Mouse (Mus musculus): ENCODE results near the gene Shd. TPM values are rescaled to one million over a fixed set of nuclear protein-coding genes. Genes with fewer than 3 reads are reported as not detected.

Shd gene
- polyA plus RNA-seq (2015; fragmentation: Nextera tagmentation; extraction: Ambion mirVana) = 2.1 and 2.7 TPM in 2 replicates

DNA sequence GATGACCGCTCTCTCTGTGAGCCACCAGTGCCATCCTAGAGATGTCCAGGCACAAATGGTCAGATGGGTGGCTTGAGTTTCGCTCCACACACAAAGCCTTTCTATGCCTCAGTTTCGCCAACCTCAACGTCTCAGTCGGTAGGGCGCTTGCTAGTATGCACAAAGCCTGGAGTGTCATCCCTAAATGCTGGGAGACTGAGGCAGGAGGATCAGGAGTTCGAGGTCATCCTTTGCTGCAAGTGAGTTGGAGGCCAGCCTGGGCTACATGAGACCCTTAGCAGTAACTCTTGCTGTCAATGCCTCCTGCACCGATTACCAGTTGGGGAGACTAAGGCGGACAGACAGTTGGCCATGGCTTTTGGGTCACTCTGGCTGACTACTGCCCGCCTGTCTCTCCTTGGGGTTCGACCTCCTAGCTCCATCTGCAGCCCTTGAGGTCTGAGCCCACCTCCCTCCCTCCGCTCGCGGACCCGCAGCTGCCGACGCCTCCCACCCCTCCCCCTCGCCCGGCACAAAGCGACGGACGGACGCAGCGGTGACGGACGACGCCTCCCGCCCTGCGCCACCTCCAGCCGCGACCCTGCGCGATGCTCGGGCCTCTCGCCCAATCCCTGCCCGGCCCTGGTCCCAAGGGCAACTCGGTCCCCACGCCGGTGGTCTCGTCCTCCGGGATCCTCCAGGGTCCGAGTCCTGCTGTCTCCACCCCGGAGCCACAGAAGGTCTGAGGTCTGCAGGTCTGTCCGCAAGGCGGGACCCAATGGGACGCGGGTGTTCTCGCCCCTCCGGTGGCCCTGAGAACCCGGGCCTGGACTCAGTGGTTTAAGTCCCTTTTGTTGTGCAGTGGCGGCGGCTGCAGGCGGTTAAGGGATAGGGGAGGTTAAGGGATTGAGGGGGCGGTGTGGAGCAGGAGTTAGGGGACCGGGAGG, at the start of gene Shd:
Gene Shd, plus strand, starts transcription at position 502 of the 926 bp plus-strand sequence.

DNA sequence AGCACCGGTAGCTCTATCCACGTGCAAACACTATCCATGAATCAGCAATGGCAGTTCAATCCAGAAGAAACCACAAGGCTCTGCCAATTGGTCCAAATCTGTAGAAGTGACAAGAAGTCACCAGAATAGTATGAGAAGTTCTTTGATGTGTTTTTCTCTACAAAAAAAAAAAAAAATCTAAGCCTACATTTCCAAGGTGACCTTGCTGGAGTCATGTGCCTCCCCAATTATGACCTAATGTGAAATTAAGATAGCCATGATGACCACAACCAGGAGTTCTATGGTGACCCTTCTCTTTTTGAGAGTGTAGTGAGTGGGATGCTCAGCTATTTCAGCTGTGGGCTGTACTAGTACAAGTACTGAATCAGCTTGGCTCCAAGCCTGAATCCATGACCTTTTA, 20.9 kb upstream of the Shd start, which contains the start of gene Zfp119b:
Gene Zfp119b, minus strand, starts transcription at position 101 of the 400 bp plus-strand sequence.

DNA sequence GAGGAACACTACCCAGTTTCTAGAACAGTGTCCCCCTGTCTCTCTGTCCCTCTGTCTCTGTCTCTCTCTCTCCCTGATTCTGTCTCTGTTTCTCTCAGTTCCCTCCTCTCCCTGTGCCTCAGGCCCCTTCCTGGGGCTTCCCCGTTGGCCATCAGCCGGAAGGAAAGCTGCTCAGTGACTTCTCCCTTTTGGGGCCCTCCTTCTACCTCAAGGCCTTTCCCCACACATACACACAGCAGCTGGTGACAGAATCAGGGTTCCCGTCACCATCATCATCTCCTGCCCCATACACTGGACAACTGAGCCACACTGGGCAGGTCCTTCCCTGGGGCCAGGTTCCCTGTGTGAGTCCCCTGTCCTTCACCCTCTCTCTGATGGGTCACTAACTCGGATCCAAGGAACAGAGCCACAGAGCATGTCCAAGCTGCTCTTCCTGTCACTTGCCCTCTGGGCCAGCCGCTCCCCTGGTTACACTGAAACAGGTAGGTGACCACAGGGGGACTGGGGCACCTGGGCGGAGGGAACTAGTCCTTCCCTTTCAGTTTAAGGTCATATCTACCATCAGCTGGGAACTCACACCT, 17.7 kb upstream of the Shd start, which contains the start of gene Ebi3:
Gene Ebi3, plus strand, starts transcription at position 194 of the 581 bp plus-strand sequence.

DNA sequence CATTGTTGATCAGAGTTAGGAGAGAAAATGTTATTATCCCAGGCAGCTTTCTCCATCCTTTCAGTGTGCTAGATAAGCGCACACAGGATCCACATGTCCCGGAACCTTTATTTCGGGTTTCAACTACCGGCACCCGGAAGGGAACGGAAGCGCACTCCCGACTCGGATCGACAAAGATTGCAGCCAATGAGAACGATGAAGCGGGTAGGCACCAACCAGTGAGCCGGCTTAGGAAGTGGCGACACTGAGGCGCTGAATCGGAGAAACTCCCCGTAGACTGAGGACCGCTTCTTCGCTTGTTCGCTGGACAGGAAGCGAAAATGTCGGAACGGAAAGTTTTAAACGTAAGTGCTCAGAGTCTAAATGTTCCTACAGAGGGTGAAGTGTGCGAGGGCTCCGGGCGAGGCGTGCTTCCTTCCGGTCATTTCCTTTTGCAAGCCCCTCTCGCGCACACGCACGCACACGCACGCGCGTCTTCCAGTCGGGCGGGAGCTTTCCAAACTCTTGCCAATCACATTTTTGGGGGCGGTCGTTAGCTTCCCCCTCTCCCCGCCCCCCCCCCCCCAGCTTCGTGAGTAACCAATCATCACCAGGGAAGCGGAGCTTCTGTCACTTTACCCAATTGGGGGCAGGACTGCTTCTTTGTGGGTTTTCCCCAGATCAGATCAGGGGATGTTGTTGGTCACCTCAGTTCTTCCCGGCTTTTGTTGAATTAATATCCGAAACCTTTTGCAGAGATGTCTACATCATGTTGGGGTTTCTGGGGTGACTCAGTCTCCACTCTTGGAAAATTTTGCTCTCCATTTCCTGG, 11.1 kb upstream of the Shd start, which contains the start of gene Yju2:
Gene Yju2, plus strand, starts transcription at position 182 of the 811 bp plus-strand sequence.

DNA sequence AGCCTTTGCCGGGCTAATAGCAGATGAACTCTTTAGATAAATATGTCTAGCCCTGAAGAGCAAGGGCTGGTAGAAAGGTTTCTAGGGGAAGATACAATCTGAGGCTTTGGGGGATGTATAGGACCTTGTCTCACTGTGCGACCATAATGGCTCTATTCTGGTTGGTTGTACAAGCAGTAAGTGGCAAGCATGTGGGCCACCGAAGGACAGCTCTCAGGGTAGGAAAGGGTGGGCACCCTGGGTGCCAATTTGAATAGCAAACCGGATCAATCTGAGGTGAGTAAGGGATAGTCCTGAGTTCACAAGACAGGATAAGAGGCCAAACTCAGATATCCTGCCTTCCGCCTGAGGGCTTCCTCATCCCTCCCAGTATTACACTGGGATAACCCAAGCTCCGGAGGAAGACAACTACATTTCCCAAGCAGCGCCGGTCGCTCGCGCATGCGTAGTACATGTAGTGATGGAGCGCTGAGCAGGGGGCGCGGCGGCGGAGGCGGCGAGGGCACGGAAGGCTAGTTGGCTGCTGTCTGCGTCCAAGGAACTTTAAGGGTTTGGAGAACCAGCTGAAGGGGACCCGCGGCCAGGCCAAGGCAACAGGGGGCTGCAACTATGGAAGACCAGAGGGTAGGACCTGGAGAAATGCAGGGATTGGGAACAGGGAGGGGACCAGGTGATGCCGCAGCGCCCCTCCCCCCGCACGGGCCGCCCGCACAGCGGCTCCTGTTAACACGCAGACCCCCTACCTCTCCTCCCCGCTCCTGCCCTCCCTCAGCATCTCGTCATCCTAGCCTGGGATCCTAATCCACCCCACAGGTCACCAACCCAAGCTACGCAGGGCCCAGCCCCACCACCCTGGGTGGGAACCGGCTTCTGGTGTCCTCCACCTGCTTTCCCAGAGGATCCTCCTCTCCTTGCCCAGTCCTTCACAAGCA, 16.0 kb downstream of the Shd start, which contains the start of gene Fsd1:
Gene Fsd1, plus strand, starts transcription at position 480 of the 932 bp plus-strand sequence.

DNA sequence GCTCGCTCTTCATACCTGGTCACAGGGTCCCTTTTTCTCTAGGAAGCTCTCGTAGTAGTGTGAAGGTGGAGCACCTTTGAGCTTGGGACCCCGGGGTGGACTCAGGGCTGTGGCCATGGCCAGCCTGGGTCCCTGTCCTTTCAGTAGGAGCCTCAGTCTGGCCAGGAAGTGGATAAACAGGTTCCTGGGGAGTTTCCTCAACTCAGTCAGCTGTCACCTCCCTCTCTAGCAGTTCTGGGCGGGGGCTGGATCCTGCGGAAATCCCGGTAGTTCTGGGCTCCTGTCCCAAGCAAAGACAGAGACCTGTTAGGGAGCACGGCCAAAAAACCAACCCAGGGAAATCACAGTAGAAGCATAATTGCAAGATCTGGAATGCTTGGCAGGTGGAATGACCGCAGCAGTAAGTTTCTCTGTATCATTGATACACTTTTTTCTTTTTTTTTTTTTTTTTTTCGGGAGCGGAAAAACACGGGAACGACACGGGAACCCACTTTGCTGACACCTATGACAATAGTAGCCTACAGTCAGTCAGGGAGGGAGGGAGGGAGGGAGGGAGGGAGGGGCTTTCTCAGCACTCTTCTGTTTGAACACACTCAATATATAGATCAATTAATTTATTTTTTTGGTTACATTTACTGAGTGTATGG, 35.3 kb downstream of the Shd start, which contains the start of the genes Stap2 and Mpnd:
Gene Stap2, minus strand, starts transcription at position 170 of the 647 bp plus-strand sequence.
Gene Mpnd, plus strand, starts transcription at position 297 of the 647 bp plus-strand sequence.

Other genes with a start within 250 kb of the Shd start
- gene Adgre4, start 220.5 kb upstream of the Shd start, polyA plus RNA-seq (2015; fragmentation: Nextera tagmentation; extraction: Ambion mirVana) = 3.6 and 5.5 TPM in 2 replicates
- 3.9 and 4.4 TPM in 2 replicates for gene Zfp119a, start 91.5 kb upstream of the Shd start, polyA plus RNA-seq (2015; fragmentation: Nextera tagmentation; extraction: Ambion mirVana)
- gene Zfp959, start 78.4 kb upstream of the Shd start, polyA plus RNA-seq (2015; fragmentation: Nextera tagmentation; extraction: Ambion mirVana) = 9.3 and 10.6 TPM in 2 replicates
- 3.7 and 4.5 TPM in 2 replicates for gene Zfp119b, start 21.0 kb upstream of the Shd start, polyA plus RNA-seq (2015; fragmentation: Nextera tagmentation; extraction: Ambion mirVana)
- gene Ebi3, start 17.8 kb upstream of the Shd start, polyA plus RNA-seq (2015; fragmentation: Nextera tagmentation; extraction: Ambion mirVana) = 19.6 and 28.1 TPM in 2 replicates
- 12.2 and 13.4 TPM in 2 replicates for gene Yju2, start 11.4 kb upstream of the Shd start, polyA plus RNA-seq (2015; fragmentation: Nextera tagmentation; extraction: Ambion mirVana)
- gene Fsd1, start 16.0 kb downstream of the Shd start, polyA plus RNA-seq (2015; fragmentation: Nextera tagmentation; extraction: Ambion mirVana) = not detected in 2 replicates
- 4.7 and 7.1 TPM in 2 replicates for gene Stap2, start 35.1 kb downstream of the Shd start, polyA plus RNA-seq (2015; fragmentation: Nextera tagmentation; extraction: Ambion mirVana)
- gene Mpnd, start 35.2 kb downstream of the Shd start, polyA plus RNA-seq (2015; fragmentation: Nextera tagmentation; extraction: Ambion mirVana) = 11.8 and 15.7 TPM in 2 replicates
- 44.3 and 51.0 TPM in 2 replicates for gene Sh3gl1, start 66.2 kb downstream of the Shd start, polyA plus RNA-seq (2015; fragmentation: Nextera tagmentation; extraction: Ambion mirVana)
- 15.4 and 16.3 TPM in 2 replicates for gene Chaf1a, start 70.0 kb downstream of the Shd start, polyA plus RNA-seq (2015; fragmentation: Nextera tagmentation; extraction: Ambion mirVana)
- 15.6 and 17.0 TPM in 2 replicates for gene Ubxn6, start 104.6 kb downstream of the Shd start, polyA plus RNA-seq (2015; fragmentation: Nextera tagmentation; extraction: Ambion mirVana)
- gene Hdgfl2, start 109.2 kb downstream of the Shd start, polyA plus RNA-seq (2015; fragmentation: Nextera tagmentation; extraction: Ambion mirVana) = 54.4 and 62.0 TPM in 2 replicates
- gene Plin4, start 139.3 kb downstream of the Shd start, polyA plus RNA-seq (2015; fragmentation: Nextera tagmentation; extraction: Ambion mirVana) = 0.06 and 0.11 TPM in 2 replicates
- 0.19 and 0.33 TPM in 2 replicates for gene Plin5, start 147.1 kb downstream of the Shd start, polyA plus RNA-seq (2015; fragmentation: Nextera tagmentation; extraction: Ambion mirVana)
- gene Lrg1, start 151.5 kb downstream of the Shd start, polyA plus RNA-seq (2015; fragmentation: Nextera tagmentation; extraction: Ambion mirVana) = 69.0 and 83.3 TPM in 2 replicates
- 1.6 and 1.8 TPM in 2 replicates for gene Sema6b, start 169.9 kb downstream of the Shd start, polyA plus RNA-seq (2015; fragmentation: Nextera tagmentation; extraction: Ambion mirVana)
- gene Tnfaip8l1, start 192.0 kb downstream of the Shd start, polyA plus RNA-seq (2015; fragmentation: Nextera tagmentation; extraction: Ambion mirVana) = 6.0 and 8.1 TPM in 2 replicates
- 42.6 and 43.0 TPM in 2 replicates for gene Mydgf, start 213.5 kb downstream of the Shd start, polyA plus RNA-seq (2015; fragmentation: Nextera tagmentation; extraction: Ambion mirVana)
- 12.8 and 13.9 TPM in 2 replicates for gene Dpp9, start 248.4 kb downstream of the Shd start, polyA plus RNA-seq (2015; fragmentation: Nextera tagmentation; extraction: Ambion mirVana)

Data from spleen, postnatal 0 days (tissue).